Mouse (Mus musculus): ENCODE results near the gene Tbk1. TPM values are rescaled to one million over a fixed set of nuclear protein-coding genes. Genes with fewer than 3 reads are reported as not detected.
A peak's percentile ranks its signal among the peaks of the same experiment; 100 is the strongest.

The Tbk1 gene
- polyA plus RNA-seq, 2 experiments = 13.6 to 17.1 TPM

DNA sequence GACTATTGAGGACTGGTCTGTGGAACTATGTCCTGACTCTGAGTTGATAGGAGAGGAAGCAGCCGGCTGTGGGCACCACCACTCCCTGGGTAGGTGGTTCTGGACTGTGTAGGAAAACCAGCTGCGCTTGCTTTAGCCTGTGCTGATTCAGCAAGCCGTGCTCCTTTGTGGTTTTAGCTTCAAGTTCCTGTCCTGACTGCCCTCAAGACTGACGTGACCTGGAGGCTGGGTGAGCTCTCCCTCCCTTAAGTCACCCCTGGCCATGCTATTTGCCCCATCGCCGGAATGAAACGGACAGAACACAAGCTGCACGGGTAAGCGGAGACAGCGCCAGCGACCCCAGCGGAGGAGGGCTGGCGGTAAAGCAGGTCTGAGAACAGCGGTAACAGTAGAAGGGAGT lies 4.5 kb upstream of the Tbk1 start:
- Histone ChIP-seq H3K4me3 (ENCODE audit: insufficient read depth in 1 of 2, low read depth in 2 of 2, low read length in 2 of 2) (no peak overlapping the region), H3K4me1 (replicated peaks; ENCODE audit: control insufficient read depth in 2 of 2, insufficient read depth in 2 of 2, low read length in 1 of 2) (0 out of 4 replicates have a peak, but pooled peaks cover 0 to 4% of the 10 kb centered on the region in 2 experiments), H3K36me3 (replicated peaks; ENCODE audit: control insufficient read depth, insufficient read depth, low read depth) (peaks cover 29% of the 10 kb centered on the region), H3K9me3 (ENCODE audit: control insufficient read depth, low read length) (no peaks in the 10 kb centered on the region), H3K27ac (no peak overlapping the region), H3K4me2 (ENCODE audit: low read depth) (no peak overlapping the region), H3K9ac (replicated peaks) (no peak overlapping the region), H3K27me3 (ENCODE audit: control insufficient read depth, insufficient read depth, low read length) (no peaks in the 10 kb centered on the region)
- DNase-seq (ENCODE audit: low read depth in 3 of 3, low spot score in 3 of 3) (no peak), ATAC-seq (ENCODE audit: insufficient read depth) (no peak)
- 57% methylated on average over 14 of the region's 14 CpGs for WGBS (ENCODE audit: insufficient replicate concordance)
- TF ChIP-seq EP300 (IDR thresholded peaks at IDR 0.05; ENCODE audit: low read depth) (no peak), CTCF (IDR thresholded peaks at IDR 0.05; ENCODE audit: low read depth) (no peak)

DNA sequence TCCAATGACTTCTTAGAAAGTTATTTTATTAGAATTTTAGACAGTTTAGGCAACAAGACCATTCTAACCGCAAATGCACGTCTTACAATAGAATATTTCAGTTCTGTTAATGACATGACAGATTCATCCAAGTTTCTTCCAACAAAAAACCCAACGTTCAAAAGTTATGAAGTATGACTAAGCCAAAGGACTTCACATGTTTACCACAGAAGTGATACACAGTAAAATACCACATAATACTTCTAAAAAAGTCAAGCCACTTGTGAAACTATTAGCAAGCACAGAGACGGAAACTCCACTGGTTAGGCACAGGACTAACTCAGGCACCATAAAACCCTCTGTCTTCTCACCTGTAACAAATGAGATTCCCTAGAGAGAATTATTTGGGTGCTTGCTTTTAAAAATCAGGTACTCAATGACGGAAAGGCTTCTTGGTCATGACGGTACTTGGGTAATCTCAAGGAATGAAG lies 819 bp upstream of the Tbk1 start:
- Histone ChIP-seq H3K27ac (no peak overlapping the region), H3K4me2 (ENCODE audit: low read depth) (peak overlapping the region; percentile 84), H3K9ac (replicated peaks) (peak overlapping the region; percentile 92), H3K36me3 (replicated peaks; ENCODE audit: control insufficient read depth, insufficient read depth, low read depth) (peaks cover 27% of the 10 kb centered on the region), H3K4me3 (ENCODE audit: insufficient read depth in 1 of 2, low read depth in 2 of 2, low read length in 2 of 2) (peak overlapping the region; percentile 75 to 98), H3K27me3 (ENCODE audit: control insufficient read depth, insufficient read depth, low read length) (no peaks in the 10 kb centered on the region), H3K4me1 (replicated peaks; ENCODE audit: control insufficient read depth in 2 of 2, insufficient read depth in 2 of 2, low read length in 1 of 2) (peaks cover 9 to 12% of the 10 kb centered on the region in 2 experiments), H3K9me3 (ENCODE audit: control insufficient read depth, low read length) (no peaks in the 10 kb centered on the region)
- no peak for ATAC-seq (ENCODE audit: insufficient read depth)
- DNase-seq (ENCODE audit: low read depth in 3 of 3, low spot score in 3 of 3) = no peak
- WGBS (ENCODE audit: insufficient replicate concordance) = 56% methylated on average over 6 of the region's 6 CpGs
- TF ChIP-seq CTCF (IDR thresholded peaks at IDR 0.05; ENCODE audit: low read depth) = no peak
- no peak for TF ChIP-seq EP300 (IDR thresholded peaks at IDR 0.05; ENCODE audit: low read depth)

DNA sequence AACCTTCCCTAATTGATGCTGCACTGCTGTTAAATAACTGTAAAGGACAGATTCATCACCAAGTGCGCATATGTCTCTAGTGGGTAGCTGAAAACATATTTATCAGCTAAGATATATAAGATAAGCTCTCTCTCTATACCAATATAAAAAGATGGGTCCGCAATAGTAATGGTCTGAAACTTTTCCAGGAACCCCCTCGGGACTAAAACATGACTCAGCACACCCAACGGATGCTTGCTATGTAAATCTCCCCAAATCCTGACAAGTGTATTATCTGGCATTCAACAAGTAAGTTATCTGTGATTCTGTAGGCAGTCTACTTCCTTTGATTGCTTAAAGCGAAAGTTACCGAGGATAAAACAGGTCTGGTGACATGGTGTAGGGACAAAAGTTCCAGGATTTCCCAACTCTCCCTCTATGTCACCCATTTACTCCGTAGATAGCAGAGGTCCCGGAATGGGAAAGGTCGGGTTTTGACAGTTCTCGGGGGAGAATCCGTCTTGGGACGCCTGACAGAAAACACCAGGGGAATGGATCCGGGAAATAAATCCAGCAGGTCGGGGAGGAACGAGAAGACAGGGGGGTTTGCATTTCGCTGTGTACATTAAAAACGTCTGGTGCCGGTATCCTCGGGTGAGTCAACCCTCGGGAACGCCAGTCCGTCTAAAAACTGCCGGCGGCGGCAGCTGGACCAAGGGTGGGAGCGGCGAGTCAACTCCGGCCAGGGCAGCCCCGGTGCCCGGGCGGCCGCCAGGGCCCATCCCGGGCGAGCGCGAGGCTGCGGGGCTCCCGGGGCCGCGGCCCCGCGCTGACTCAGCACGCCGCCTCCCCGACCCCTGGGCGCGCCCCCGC lies 570 bp downstream of the Tbk1 start:
- H3K9me3 ChIP-seq (ENCODE audit: control insufficient read depth, low read length) = no peaks in the 10 kb centered on the region
- ATAC-seq (ENCODE audit: insufficient read depth) (peak; percentile 69), DNase-seq (ENCODE audit: low read depth in 3 of 3, low spot score in 3 of 3) (peak in 1 of 3 experiments; percentile 58)
- H3K27me3 ChIP-seq (ENCODE audit: control insufficient read depth, insufficient read depth, low read length) = no peaks in the 10 kb centered on the region
- WGBS (ENCODE audit: insufficient replicate concordance) = 1% methylated on average over 43 of the region's 48 CpGs
- H3K36me3 ChIP-seq (replicated peaks; ENCODE audit: control insufficient read depth, insufficient read depth, low read depth) = peaks cover 24% of the 10 kb centered on the region
- H3K4me3 ChIP-seq (ENCODE audit: insufficient read depth in 1 of 2, low read depth in 2 of 2, low read length in 2 of 2) = peak overlapping the region; percentile 75 to 98
- TF ChIP-seq CTCF (IDR thresholded peaks at IDR 0.05; ENCODE audit: low read depth) (no peak), EP300 (IDR thresholded peaks at IDR 0.05; ENCODE audit: low read depth) (no peak)
- H3K9ac ChIP-seq (replicated peaks) = peak overlapping the region; percentile 92
- H3K4me1 ChIP-seq (replicated peaks; ENCODE audit: control insufficient read depth in 2 of 2, insufficient read depth in 2 of 2, low read length in 1 of 2) = peaks cover 9 to 12% of the 10 kb centered on the region in 2 experiments
- peak overlapping the region; percentile 84 for H3K4me2 ChIP-seq (ENCODE audit: low read depth)
- peak overlapping the region; percentile 62 for H3K27ac ChIP-seq

DNA sequence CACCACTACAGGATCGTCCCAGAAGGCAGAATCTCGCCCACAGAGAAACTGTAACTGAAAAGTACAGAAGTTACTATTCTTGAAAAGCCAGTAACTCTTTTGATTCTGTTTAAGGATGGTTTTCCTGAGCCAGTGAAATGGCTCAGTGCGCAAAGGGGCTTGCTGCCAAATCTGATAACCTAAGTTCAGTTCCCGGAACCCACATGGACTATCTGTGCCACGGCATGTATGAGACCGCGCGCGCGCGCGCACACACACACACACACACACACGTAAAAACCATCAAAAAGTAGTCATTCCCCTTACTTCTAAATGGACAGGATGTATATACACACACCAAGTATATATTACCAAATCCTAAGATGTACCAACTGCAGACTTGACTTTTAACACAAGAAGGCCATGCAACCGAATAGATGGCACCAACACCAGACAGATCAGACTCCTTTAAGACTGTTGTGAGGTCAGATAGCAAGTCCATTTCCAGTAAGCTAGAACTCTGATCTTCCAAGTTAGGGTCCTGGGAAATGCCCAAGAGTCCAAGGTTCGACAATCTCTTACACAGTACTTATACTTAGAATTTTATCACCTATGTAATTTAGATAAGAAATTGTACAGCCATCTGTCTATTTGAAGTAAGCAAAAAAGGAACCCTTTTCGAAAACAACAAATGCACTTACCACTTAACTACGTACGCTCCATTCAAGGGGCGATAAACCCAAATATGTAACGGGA lies 1.4 kb downstream of the Tbk1 start:
- H3K4me3 ChIP-seq (ENCODE audit: insufficient read depth in 1 of 2, low read depth in 2 of 2, low read length in 2 of 2) = peak overlapping the region; percentile 75 to 98
- H3K36me3 ChIP-seq (replicated peaks; ENCODE audit: control insufficient read depth, insufficient read depth, low read depth) = peaks cover 23% of the 10 kb centered on the region
- H3K4me1 ChIP-seq (replicated peaks; ENCODE audit: control insufficient read depth in 2 of 2, insufficient read depth in 2 of 2, low read length in 1 of 2) = peaks cover 9 to 12% of the 10 kb centered on the region in 2 experiments
- no peak for DNase-seq (ENCODE audit: low read depth in 3 of 3, low spot score in 3 of 3)
- no peak for TF ChIP-seq CTCF (IDR thresholded peaks at IDR 0.05; ENCODE audit: low read depth)
- TF ChIP-seq EP300 (IDR thresholded peaks at IDR 0.05; ENCODE audit: low read depth) = no peak
- ATAC-seq (ENCODE audit: insufficient read depth) = no peak
- H3K9me3 ChIP-seq (ENCODE audit: control insufficient read depth, low read length) = no peaks in the 10 kb centered on the region
- WGBS (ENCODE audit: insufficient replicate concordance) = 70% methylated on average over 20 of the region's 20 CpGs
- H3K9ac ChIP-seq (replicated peaks) = peak overlapping the region; percentile 92
- no peaks in the 10 kb centered on the region for H3K27me3 ChIP-seq (ENCODE audit: control insufficient read depth, insufficient read depth, low read length)
- no peak overlapping the region for H3K27ac ChIP-seq
- peak overlapping the region; percentile 84 for H3K4me2 ChIP-seq (ENCODE audit: low read depth)

DNA sequence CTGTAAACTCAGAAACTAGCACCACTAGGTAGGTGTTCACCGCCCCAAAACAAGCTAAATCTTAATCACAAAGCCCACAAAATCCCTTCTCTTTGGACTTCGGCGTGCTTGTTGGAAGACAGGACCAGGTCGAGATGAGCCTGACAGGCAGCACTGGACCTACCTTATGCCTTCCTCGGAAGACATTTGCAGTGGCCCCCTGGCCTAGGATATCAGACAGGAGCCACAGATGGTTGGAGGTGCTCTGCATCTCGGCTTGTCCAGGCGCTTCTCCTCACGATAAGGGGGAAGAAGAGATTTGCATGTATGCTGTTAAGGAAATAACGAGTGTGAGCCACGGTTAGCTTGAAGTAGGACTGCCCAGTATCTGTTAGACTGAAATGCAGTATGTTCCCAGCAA lies 2.6 kb downstream of the Tbk1 start:
- Histone ChIP-seq H3K27me3 (ENCODE audit: control insufficient read depth, insufficient read depth, low read length) (no peaks in the 10 kb centered on the region), H3K9ac (replicated peaks) (no peak overlapping the region), H3K36me3 (replicated peaks; ENCODE audit: control insufficient read depth, insufficient read depth, low read depth) (peaks cover 23% of the 10 kb centered on the region), H3K9me3 (ENCODE audit: control insufficient read depth, low read length) (no peaks in the 10 kb centered on the region), H3K4me1 (replicated peaks; ENCODE audit: control insufficient read depth in 2 of 2, insufficient read depth in 2 of 2, low read length in 1 of 2) (peaks cover 9 to 12% of the 10 kb centered on the region in 2 experiments), H3K27ac (no peak overlapping the region), H3K4me3 (ENCODE audit: insufficient read depth in 1 of 2, low read depth in 2 of 2, low read length in 2 of 2) (no peak overlapping the region), H3K4me2 (ENCODE audit: low read depth) (no peak overlapping the region)
- DNase-seq (ENCODE audit: low read depth in 3 of 3, low spot score in 3 of 3) (no peak), ATAC-seq (ENCODE audit: insufficient read depth) (no peak)
- 81% methylated on average over 10 of the region's 10 CpGs for WGBS (ENCODE audit: insufficient replicate concordance)
- no peak for TF ChIP-seq EP300 (IDR thresholded peaks at IDR 0.05; ENCODE audit: low read depth)
- TF ChIP-seq CTCF (IDR thresholded peaks at IDR 0.05; ENCODE audit: low read depth) = no peak
